Mouse (Mus musculus): ENCODE results near the gene Mettl7a3.
"Not testable (repeated sequence)": the region's sequence is repeated elsewhere in the genome, so short reads cannot be mapped to it uniquely, and the experiment has no call there.

Mettl7a3 gene

GRCm38 (mm10) chr15:100334629-100335028 is at the start of gene Mettl7a3:
TSS of gene Mettl7a3 (plus strand) at chr15:100334929.
- DNase-seq: no peak

- DNase-seq: no peak
Observed at GRCm38 (mm10) chr15:100288980-100289379, 45.7 kb upstream of the Mettl7a3 start.

GRCm38 (mm10) chr15:100290858-100291257 is 43.9 kb upstream of the Mettl7a3 start:
- DNase-seq: no peak

- DNase-seq: no peak
Observed at GRCm38 (mm10) chr15:100292326-100292725, 42.4 kb upstream of the Mettl7a3 start.

- DNase-seq: no peak
Observed at GRCm38 (mm10) chr15:100297856-100298255, 36.9 kb upstream of the Mettl7a3 start.

GRCm38 (mm10) chr15:100300499-100300898 is 34.2 kb upstream of the Mettl7a3 start:
- DNase-seq: no peak

GRCm38 (mm10) chr15:100301556-100301955 is 33.2 kb upstream of the Mettl7a3 start:
- no peak for DNase-seq

- no peak for DNase-seq
Observed at GRCm38 (mm10) chr15:100303428-100304018, 31.2 kb upstream of the Mettl7a3 start.

GRCm38 (mm10) chr15:100304019-100304991 is 30.4 kb upstream of the Mettl7a3 start, which contains the start of gene Mettl7a1:
TSS of gene Mettl7a1 (plus strand) at chr15:100304140.
- DNase-seq: peak; percentile 56 to 73

- DNase-seq: no peak
Observed at GRCm38 (mm10) chr15:100306201-100306600, 28.5 kb upstream of the Mettl7a3 start.

GRCm38 (mm10) chr15:100307438-100308096 is 27.2 kb upstream of the Mettl7a3 start:
- DNase-seq: peak; percentile 19 to 22

- DNase-seq: no peak
Observed at GRCm38 (mm10) chr15:100312346-100312745, 22.4 kb upstream of the Mettl7a3 start.

GRCm38 (mm10) chr15:100314448-100315145 is 20.1 kb upstream of the Mettl7a3 start:
- no peak for DNase-seq

- DNase-seq: not testable (repeated sequence)
Observed at GRCm38 (mm10) chr15:100318014-100318671, 16.6 kb upstream of the Mettl7a3 start.

- no peak for DNase-seq
Observed at GRCm38 (mm10) chr15:100319884-100320283, 14.8 kb upstream of the Mettl7a3 start.

- DNase-seq: no peak
Observed at GRCm38 (mm10) chr15:100320295-100320905, 14.3 kb upstream of the Mettl7a3 start.

- DNase-seq: no peak
Observed at GRCm38 (mm10) chr15:100321134-100321533, 13.6 kb upstream of the Mettl7a3 start.

- no peak for DNase-seq
Observed at GRCm38 (mm10) chr15:100324021-100324591, 10.6 kb upstream of the Mettl7a3 start.

- no peak for DNase-seq
Observed at GRCm38 (mm10) chr15:100325235-100325634, 9.5 kb upstream of the Mettl7a3 start.

- DNase-seq: not testable (repeated sequence)
Observed at GRCm38 (mm10) chr15:100328089-100328488, 6.6 kb upstream of the Mettl7a3 start.

- not testable (repeated sequence) for DNase-seq
Observed at GRCm38 (mm10) chr15:100329336-100329735, 5.4 kb upstream of the Mettl7a3 start.

Data from thymus, postnatal 36 days (tissue).